Mouse (Mus musculus): ENCODE results near the gene Iqschfp. TPM values are rescaled to one million over a fixed set of nuclear protein-coding genes. Genes with fewer than 3 reads are reported as not detected.
A peak's percentile ranks its signal among the peaks of the same experiment; 100 is the strongest.

The Iqschfp gene
- total RNA-seq, 2 experiments from 2014 or later, result 29.4 to 29.8 TPM

DNA sequence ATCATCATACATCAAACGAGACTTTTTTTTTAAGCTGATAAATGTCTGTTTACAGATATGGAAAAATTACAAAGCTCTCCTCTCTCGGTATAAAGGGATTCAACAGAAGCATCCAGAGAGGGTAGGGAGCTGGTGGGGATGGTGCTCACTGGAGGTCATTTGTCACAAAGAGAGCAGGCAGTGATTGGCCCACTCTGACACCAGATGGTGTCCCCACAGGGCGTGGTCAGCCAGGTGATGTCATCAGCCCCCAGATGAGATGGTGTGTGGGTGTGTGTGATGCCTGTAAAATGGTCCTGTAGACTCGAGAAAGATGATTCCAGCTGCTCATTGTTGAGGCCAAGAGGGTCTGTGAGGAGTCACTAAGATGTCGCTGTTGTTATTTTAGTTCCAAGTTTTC lies 727.1 kb downstream of the Iqschfp start:
- DNase-seq (ENCODE audit: low spot score in 2 of 2), result no peak

DNA sequence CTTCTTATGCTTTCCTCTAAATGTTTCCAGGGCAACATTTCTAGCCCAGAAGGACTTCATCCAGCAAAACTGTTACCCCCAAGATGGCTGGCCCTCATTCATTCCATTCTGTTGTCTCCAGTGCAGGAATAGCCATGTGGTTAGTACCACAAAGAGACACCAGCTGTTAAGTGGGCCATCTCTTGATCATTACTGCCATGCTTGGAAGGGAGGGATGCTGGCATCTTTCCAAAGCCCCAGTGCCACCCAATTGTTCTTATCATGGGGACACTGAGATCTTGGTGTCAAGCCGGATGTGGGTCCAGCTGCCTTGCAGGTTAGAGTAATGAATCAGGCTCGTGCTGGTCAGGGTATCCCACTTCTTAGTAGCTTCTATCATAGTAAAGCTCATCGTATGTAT lies 729.9 kb downstream of the Iqschfp start:
- DNase-seq (ENCODE audit: low spot score in 2 of 2), result no peak

DNA sequence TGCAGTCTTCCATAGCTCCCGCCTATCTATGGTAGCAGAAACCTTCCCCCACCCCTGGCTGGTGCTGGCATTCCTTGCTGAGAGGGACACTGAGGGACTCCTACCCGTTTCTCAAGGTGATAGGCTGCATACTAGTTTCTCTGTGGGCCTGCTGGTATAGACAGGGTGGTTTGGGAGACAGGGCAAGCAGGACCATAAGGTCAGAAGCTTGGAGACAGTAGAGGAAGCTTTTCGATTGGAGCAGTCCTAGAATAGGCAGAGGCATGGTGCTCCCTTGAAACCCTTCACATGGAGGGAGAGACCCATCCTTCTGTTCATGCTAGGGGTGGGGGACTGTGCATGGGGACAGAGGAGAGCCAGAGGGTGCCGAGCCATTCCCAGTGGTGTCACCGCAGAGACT lies 731.0 kb downstream of the Iqschfp start:
- no peak for DNase-seq (ENCODE audit: low spot score in 2 of 2)

DNA sequence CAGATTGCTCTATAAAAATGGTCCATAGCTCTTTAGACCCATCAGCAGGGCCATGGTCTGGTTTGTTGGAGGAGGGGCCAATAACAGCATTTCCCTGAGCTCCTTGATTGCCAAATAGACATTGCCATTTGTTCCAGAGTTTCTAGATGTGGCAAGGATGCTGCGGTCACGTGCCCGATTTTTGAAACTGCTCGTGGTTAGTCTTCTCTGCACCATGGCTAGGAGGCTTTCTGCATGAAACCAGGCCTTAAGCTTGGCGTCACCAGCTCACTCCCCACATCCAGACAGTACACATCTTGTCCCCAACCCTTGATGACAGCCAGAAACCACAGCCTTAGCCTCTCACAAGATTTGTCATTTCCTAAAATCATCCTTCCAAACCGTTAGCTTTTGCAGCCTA lies 732.4 kb downstream of the Iqschfp start:
- DNase-seq (ENCODE audit: low spot score in 2 of 2), result no peak

DNA sequence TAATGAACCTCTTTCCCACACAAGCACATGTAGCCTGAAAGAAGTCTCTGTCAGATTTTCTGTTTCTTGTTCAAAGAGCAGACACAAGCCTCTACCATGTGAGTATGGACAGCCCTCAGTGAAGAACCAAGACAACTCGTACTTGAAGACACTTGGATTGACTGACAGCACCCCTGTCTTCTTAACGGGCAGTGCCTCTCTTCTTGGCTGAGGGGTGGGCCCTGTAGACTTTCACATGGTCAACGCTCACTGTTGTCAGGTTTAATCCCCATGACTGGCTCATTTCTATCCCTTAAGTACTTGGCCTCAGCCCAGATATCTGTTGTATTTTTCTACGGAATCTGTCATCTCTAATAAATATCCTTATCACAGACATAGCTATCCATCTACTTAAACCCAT lies 738.2 kb downstream of the Iqschfp start:
- no peak for DNase-seq (ENCODE audit: low spot score in 2 of 2)

DNA sequence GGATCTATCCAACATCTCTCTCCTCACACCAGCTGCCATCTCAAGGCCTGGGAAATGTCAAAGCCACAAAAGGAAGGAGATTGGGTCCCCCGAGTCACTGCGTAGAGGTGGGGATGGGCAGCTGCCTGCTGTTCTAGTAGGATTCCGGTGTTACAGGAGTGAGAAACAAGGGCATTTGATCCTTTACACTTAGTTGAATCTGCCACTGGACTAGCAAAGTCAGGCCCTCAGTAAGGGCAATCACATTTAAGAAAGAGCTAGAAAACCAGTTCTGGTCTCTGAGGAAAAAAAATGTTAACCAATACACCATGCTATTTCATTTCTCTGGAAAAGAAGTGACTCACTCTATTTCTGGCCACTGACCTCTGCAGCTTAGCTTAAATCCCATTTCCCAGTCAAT lies 738.8 kb downstream of the Iqschfp start:
- no peak for DNase-seq (ENCODE audit: low spot score in 2 of 2)

DNA sequence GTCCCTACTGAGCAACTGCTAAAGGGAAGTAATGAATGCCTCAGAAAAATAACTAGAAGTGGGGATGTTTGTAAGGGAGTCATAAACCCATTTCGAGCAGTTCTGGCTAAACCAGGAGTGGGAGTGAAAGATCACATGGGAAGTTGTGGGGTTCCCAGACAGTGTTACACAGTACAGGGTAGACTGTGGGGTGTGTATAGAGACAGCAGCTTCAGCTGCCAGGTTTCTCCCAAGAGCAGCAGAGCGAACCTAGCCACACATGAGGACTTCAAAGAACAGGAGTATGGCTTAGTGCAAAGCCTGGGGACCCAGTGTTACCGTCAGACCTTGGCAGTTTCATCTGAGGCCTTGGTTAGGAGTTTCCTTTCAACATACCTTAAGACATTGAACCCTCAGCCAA lies 740.7 kb downstream of the Iqschfp start:
- no peak for DNase-seq (ENCODE audit: low spot score in 2 of 2)

DNA sequence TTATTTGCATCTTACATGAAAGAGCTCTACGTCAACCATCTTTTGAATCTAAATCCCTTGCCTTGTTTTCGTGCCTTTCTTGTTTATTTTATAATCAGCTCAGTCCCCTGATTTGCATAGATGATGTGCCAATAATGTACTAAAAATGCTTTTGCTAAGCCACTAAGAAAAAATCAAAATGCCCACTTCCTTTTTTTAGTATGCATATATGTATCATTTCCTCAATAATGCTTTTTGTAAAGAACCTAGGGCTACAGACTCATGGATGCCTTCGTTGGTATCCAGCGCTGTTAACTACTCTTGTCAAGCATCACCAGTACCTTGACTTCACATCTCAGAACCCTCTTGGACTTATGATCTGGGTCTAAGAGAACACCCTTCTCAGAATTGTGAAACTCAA lies 741.5 kb downstream of the Iqschfp start:
- DNase-seq (ENCODE audit: low spot score in 2 of 2), result no peak

DNA sequence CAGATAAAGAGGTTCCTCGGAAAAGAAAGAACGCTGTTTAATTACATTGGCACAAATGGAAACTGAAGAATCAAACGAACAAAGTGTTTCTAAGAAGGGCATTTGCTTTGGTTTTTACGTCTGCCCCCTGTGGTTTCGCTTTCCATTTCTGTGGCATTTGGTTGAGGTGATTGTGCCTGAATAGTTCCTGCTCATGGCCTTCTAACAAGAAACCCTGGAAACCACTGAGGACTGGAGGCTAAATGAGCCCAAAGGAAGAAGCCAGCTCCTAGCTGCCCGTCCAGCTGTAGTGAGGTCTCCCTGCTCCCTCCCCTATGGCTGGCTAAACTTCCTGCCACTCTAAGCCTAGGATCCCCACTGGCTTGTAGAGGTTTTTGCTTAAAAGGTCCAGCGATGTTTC lies 745.9 kb downstream of the Iqschfp start:
- DNase-seq (ENCODE audit: low spot score in 2 of 2), result no peak

DNA sequence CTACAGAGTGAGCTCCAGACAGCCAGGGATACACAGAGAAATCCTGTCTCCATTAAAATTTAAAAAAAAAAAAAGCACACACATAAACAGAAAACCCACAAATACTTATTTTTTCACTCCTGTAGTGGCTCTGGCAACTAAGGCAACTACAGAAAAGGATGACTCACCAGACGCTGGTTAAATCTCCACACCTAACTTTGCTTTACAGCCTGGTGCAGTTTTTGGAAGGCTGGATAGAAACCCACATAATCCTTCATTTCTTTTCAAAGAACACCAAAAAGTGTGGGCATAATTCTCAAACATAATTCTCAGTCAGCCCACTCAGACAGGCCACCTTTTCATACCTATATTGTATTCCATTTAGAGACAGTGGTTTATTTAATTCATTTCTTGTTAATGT lies 746.7 kb downstream of the Iqschfp start:
- no peak for DNase-seq (ENCODE audit: low spot score in 2 of 2)

DNA sequence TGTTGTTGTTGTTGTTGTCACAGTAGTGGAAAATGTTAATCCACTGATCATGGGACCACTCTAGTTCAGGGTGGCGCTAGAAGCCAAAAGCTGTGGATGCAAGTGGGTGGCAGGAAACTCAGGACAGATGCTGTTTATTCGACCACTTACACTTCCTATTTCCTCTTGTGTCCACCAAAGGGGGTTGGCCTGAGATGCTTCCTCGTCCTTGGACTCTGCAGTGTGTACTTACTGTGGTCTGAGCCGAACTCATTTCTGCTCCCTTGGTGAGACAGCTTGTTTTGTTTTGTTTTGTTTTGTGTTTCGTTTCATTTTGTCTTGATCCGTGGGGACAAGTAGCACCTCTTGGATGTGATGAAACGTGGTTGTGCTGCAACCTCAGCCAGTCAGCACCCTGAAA lies 750.9 kb downstream of the Iqschfp start:
- no peak for DNase-seq (ENCODE audit: low spot score in 2 of 2)

DNA sequence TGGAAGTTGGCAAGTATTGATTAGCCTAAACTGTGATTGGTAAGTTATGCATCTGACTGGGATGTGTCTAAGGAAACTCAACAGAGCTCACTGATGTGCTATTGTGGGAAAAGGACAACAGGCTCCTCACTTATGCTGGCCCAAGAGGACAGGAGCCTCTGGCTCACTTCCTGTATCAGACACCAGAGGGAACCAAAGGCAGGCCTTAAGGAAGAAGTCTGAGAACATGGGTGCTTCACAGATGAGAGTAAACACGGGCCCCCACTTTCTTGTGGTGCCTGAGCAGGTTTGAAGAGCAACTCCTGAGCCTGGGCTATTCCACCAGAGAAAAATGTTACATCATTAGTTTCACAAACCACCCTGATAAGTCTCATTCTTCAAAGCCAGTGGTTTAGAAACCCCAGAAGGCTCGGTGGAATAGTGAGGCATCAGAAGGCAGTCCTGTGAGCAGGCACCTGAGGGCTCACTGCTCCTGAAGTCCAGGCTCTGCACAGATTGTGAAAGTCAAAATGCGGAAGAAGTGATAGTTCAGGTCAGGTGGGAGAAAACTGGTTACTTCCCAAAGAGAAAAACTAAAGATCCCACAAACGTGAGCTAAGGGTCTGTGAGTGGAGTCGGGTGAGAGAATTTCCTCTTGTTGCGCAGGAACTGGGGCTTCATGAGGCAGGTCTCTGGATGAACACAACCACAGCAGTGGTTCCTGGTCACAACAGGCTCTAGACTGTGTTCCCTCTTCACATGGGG lies 754.5 kb downstream of the Iqschfp start:
- no peak for DNase-seq (ENCODE audit: low spot score in 2 of 2)

DNA sequence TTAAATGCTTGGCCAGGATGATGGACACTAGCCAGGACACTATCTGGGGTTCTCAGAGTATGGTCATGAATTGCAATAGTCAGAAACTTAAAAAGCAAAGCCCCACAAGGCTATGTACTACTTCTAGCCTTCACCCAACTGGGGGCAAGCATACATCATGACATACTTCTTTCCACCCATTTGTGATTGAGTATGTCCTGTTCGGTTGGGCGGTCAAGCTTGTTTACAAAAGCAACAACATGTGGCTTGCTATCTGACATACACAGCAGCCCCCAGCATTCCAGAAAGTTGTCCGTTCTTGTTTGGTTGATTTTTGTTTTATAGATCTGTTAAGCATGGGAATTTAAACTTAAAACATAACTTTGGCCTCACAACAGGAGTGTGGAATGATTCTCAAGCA lies 755.2 kb downstream of the Iqschfp start:
- no peak for DNase-seq (ENCODE audit: low spot score in 2 of 2)

DNA sequence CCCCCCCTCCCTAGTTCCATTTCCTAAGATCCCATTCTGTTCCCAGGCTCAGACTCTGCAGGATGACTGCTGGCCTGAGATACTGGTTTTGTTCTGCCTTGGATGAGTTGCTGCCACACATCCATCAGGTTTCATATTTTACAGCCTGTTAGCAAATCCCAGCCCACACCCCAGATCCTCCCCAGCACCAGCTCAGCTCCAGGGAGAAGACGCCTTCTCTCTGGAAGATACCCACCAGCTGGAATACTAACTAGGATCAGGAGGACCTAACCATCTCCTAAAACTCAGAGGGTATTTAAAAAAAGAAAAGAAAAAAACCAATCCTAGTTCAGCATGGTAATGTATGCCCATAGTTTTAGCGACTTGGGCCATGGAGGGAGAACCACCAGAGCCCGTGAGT lies 758.2 kb downstream of the Iqschfp start:
- no peak for DNase-seq (ENCODE audit: low spot score in 2 of 2)

DNA sequence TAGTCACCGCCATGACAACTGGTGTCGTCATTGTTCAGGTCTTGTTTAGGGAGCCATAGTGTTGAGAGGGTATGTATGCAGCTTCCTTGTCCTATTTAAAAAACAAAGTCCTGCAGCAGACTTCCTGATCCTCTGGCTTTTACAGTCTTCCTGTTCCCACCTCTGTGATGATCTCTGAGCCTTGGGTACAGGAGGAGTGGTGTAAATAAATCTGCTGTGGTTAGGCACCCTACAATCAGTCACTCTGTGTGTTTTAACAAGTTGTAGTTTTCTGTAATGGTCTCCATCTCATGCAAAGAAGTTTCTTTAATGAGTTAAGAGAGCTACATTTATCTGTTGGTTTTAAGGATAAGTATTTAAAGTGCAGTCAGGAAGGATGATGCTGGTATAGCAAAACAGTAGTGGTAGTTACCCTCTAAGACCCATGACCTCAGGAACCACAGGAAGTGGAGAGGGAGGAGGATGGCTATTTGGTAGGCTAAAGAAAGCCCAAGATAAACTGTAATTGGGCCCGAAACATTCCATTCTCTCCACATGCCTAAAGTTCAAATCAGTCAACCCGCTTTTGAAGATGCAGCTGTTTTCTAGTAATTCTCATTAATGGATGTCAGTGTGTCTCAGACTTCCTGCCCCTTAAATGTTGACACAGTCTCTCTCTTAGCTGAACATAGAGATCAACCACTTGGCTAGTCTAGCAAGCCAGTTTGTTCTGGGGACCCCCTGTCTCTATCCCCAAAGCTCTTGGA lies 764.7 kb downstream of the Iqschfp start:
- no peak for DNase-seq (ENCODE audit: low spot score in 2 of 2)

DNA sequence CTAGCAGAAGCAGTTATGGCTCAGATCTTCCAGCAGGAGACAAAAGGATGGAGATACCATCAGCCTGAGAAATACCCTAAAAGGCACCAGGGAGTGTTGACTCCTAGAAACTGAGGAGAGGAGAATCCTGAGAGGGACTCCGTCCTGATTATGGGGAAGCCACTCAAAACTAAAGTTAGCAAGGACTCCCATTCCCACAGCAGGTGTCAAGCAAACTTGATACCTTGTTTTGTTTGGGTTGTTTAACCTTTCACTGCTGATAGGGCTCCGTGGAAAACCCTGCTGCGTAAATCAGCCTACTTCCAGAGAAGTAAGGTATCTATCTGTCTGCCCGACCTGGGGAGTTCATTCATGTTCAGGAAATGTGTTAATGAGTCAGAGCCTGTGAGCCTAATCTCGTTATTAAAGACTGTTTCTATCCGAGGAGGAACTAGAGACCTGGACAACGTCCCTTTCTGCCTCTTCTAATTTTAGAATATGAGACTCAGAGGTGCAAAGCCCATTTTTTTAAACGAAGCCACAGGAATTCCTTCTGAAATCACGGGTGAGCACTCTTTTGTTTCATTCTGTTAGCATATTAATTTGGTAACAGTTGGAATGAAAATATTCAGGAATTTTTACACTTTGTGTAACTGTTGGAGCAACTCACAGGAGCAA lies 765.7 kb downstream of the Iqschfp start:
- no peak for DNase-seq (ENCODE audit: low spot score in 2 of 2)

DNA sequence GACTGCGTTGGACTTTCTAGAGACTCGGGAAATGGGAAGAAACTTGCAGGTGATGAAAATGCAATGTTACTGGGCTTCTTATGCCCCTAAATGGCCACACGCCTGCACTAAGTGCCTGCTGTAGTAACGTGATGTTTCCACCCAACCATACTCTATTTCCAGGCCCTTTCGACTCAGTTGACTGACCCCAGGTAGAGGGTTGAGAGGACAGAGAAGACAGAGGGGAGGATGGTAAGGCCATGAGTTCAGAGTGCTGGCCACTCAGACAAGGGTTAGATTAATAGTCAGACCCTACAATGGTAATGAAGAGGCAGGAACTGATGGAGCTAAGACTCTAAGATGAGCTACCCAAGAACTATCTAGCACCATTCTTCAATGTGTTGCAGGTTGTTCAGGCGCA lies 768.0 kb downstream of the Iqschfp start:
- DNase-seq (ENCODE audit: low spot score in 2 of 2), result no peak

DNA sequence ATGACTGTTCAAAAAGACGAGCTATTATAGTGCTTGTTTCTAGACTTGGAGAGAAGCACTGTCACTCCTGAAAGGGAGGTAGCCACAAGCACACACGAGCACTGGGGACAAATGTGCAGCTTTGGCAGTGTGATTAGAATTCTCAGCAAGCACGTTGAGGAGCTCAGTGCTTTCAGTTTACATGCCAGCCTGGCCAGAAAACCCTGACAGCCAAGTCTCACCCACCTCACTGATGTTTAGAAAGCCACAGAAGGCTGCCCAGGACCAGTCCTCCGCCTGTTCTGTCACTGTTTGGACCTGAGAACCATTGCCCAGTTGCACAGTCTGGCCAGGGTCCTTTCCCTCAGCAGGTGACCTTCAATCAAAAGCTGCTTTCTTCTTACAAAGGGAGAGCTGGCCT lies 768.5 kb downstream of the Iqschfp start:
- peak in 1 of 2 experiments; percentile 26 for DNase-seq (ENCODE audit: low spot score in 2 of 2)

DNA sequence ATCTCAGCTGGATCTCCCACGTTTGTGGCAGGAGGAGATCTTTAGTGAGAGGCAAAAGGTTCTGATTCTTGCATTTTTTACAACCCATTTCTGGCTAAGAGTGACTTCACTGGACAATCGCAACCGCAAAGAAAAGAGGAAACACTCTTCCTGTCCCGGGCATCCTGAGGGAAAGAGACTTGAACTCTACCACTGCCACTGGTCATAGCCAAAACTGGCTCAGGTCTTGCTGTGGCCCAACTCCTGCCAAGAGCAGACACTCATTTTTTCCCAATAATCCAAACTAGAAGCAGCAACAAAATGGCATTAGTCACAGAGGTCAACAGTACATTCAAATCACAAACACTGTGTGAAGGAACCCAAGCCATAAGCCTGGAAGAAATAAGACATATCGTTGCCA lies 770.4 kb downstream of the Iqschfp start:
- DNase-seq (ENCODE audit: low spot score in 2 of 2), result no peak

DNA sequence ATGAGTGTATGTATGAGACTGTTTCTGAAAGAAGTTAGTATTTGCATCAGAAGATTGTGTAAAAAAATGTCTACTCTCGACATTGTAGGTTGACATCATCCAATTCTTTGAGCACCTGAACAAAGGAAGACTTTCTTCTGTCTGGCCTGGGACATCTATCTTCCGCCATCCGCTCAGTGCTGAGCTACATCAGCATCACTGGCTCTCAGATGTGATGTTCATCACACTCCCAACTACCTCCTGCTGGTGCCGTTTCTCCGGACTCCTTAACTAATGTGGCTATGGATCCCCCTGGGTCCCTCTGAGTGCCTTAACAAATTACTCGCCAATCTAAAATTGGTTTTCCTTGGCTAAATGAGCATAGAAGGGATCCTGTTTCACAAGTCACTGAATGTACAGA lies 772.3 kb downstream of the Iqschfp start:
- no peak for DNase-seq (ENCODE audit: low spot score in 2 of 2)

DNA sequence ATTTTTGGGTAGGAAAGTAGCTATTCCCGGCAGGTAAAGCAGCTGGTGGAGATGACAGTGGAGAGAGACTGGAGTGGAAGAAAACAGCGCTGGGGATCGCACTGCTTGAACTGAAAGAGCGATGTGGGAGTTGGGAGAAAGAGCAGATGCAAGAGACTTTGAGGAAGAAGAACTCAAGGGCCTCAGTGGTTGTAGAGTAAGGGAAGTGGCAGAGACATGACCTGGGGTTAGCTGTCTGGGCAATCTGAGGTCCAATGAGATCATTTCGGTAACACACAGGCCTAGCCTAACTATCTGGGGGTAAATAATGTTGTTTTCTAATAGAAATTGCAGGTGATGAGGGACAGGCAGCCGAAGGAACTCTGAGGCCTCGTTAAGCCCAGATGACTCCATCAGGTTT lies 774.3 kb downstream of the Iqschfp start:
- DNase-seq (ENCODE audit: low spot score in 2 of 2), result no peak

DNA sequence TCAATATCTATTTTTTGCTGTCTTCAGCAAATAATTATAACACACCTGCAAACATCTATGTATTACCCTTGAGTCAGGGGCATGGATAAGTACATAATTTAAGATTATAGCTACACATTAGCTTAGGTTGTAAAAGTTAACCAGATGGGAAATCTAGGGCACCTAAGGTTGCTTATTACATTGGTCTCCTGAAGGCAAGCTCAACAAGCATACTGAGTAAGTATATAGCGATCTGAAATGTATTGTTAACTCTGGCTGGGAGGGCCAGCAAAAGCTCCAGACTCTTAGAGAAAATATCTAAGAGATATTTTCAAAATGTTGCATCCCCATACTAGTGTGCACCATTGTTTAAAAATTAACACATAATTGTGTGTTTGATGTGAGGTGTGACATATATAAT lies 775.8 kb downstream of the Iqschfp start:
- DNase-seq (ENCODE audit: low spot score in 2 of 2), result no peak
